11 mouse cellular contexts compared by ENCODE assay signal in genomic region chr4:83166867-83167814, GRCm38 (mm10).
DNase-seq lines count a peak whose midpoint lies in the region; ATAC-seq and TF ChIP-seq lines count a peak whose summit lies in the region.
"Had no signal": no experiment of that assay in that cellular context is flagged by ENCODE, and none has a peak within 500 bp of the region (broad histone marks: within the 10 kb centered on the region; RNA-seq: fewer than 3 reads in every experiment).

No protein-coding gene starts in this region.

- H3K9ac ChIP-seq in embryonic facial prominence, embryonic 14.5 days (ENCODE audit: low read depth, low read length), result no peak overlapping the region
- no peak overlapping the region for H3K9ac ChIP-seq in midbrain, postnatal 0 days (replicated peaks; ENCODE audit: low read length, poor library complexity, severe bottlenecking)
- H3K9ac ChIP-seq in stomach, embryonic 16.5 days (ENCODE audit: low read length), result no peak overlapping the region
- no peak overlapping the region for H3K9ac ChIP-seq in midbrain, embryonic 14.5 days (replicated peaks; ENCODE audit: low read length)
- H3K9ac ChIP-seq: limb, embryonic 13.5 days had no signal

- 0 out of 2 replicates have a peak, but pooled peaks cover 11% of the 10 kb centered on the region for H3K4me1 ChIP-seq in embryonic facial prominence, embryonic 14.5 days (ENCODE audit: control insufficient read depth, insufficient read depth, low read length)
- peaks cover 22% of the 10 kb centered on the region for H3K4me1 ChIP-seq in embryonic facial prominence, embryonic 10.5 days
- H3K4me1 ChIP-seq in midbrain, postnatal 0 days (ENCODE audit: insufficient read depth, low read length), result no peaks in the 10 kb centered on the region
- peaks cover 7% of the 10 kb centered on the region for H3K4me1 ChIP-seq in midbrain, embryonic 10.5 days
- H3K4me1 ChIP-seq in stomach, embryonic 16.5 days (ENCODE audit: control insufficient read depth, insufficient read depth, low read length), result 0 out of 2 replicates have a peak, but pooled peaks cover 3% of the 10 kb centered on the region
- no peaks in the 10 kb centered on the region; the same call in 1 of the 2 replicates for H3K4me1 ChIP-seq in midbrain, embryonic 14.5 days (ENCODE audit: control insufficient read depth, insufficient read depth, low read length)

- H3K4me2 ChIP-seq in embryonic facial prominence, embryonic 14.5 days (ENCODE audit: low read depth, low read length), result no peak overlapping the region
- H3K4me2 ChIP-seq in midbrain, postnatal 0 days (ENCODE audit: low read depth, low read length, poor library complexity, severe bottlenecking), result no peak overlapping the region
- H3K4me2 ChIP-seq in stomach, embryonic 16.5 days (ENCODE audit: low read depth, low read length), result no peak overlapping the region
- no peak overlapping the region for H3K4me2 ChIP-seq in midbrain, embryonic 14.5 days (ENCODE audit: low read length)
- H3K4me2 ChIP-seq: limb, embryonic 13.5 days; midbrain, embryonic 11.5 days had no signal

- peak; percentile 53 for DNase-seq in embryonic facial prominence, embryonic 14.5 days (ENCODE audit: low spot score)
- no peak for DNase-seq in embryonic facial prominence, embryonic 10.5 days (ENCODE audit: low spot score)
- DNase-seq in midbrain, postnatal 0 days (ENCODE audit: low spot score), result peak; percentile 19
- DNase-seq in midbrain, embryonic 10.5 days (ENCODE audit: low spot score), result no peak
- DNase-seq in kidney, postnatal 10 days, result peak; percentile 85
- DNase-seq in midbrain, embryonic 14.5 days, result no peak
- DNase-seq in thymus, postnatal 10 days (ENCODE audit: low spot score in 2 of 2), result no peak

- no peak for TF ChIP-seq CTCF in midbrain, postnatal 0 days (IDR thresholded peaks at IDR 0.05)

- H3K27me3 ChIP-seq in embryonic facial prominence, embryonic 14.5 days (replicated peaks; ENCODE audit: control insufficient read depth, insufficient read depth, low read length), result no peaks in the 10 kb centered on the region
- H3K27me3 ChIP-seq in embryonic facial prominence, embryonic 10.5 days (replicated peaks; ENCODE audit: low read depth, poor library complexity, severe bottlenecking), result no peaks in the 10 kb centered on the region
- no peaks in the 10 kb centered on the region for H3K27me3 ChIP-seq in midbrain, postnatal 0 days (ENCODE audit: insufficient read depth, low read length)
- no peaks in the 10 kb centered on the region for H3K27me3 ChIP-seq in midbrain, embryonic 10.5 days (ENCODE audit: low read depth, poor library complexity, severe bottlenecking)
- H3K27me3 ChIP-seq in stomach, embryonic 16.5 days (ENCODE audit: control insufficient read depth, insufficient read depth, low read length), result no peaks in the 10 kb centered on the region
- H3K27me3 ChIP-seq in midbrain, embryonic 14.5 days (ENCODE audit: control insufficient read depth, insufficient read depth, low read length), result no peaks in the 10 kb centered on the region
- H3K27me3 ChIP-seq: limb, embryonic 13.5 days had no signal

- ATAC-seq in embryonic facial prominence, embryonic 14.5 days (ENCODE audit: low read depth), result no peak
- no peak for ATAC-seq in midbrain, postnatal 0 days (ENCODE audit: low FRiP score)
- ATAC-seq in stomach, embryonic 16.5 days (ENCODE audit: insufficient read depth, low FRiP score), result peak; percentile 10; the same call in 1 of the 2 replicates
- ATAC-seq in midbrain, embryonic 14.5 days (ENCODE audit: low FRiP score, low TSS enrichment), result no peak

- 56% methylated on average over 12 of the region's 12 CpGs for WGBS in embryonic facial prominence, embryonic 14.5 days
- 82% methylated on average over 12 of the region's 12 CpGs for WGBS in embryonic facial prominence, embryonic 10.5 days
- WGBS in midbrain, postnatal 0 days, result 63% methylated on average over 12 of the region's 12 CpGs
- 88% methylated on average over 12 of the region's 12 CpGs for WGBS in midbrain, embryonic 10.5 days
- WGBS in stomach, embryonic 16.5 days, result 35% methylated on average over 12 of the region's 12 CpGs
- 70% methylated on average over 12 of the region's 12 CpGs for WGBS in midbrain, embryonic 14.5 days

- no peaks in the 10 kb centered on the region for H3K9me3 ChIP-seq in embryonic facial prominence, embryonic 14.5 days (ENCODE audit: control insufficient read depth, low read length)
- no peaks in the 10 kb centered on the region for H3K9me3 ChIP-seq in embryonic facial prominence, embryonic 10.5 days
- H3K9me3 ChIP-seq in midbrain, postnatal 0 days (ENCODE audit: low read length), result no peaks in the 10 kb centered on the region
- H3K9me3 ChIP-seq in midbrain, embryonic 10.5 days (replicated peaks), result no peaks in the 10 kb centered on the region
- H3K9me3 ChIP-seq in stomach, embryonic 16.5 days (replicated peaks; ENCODE audit: control insufficient read depth, low read length), result no peaks in the 10 kb centered on the region
- no peaks in the 10 kb centered on the region for H3K9me3 ChIP-seq in midbrain, embryonic 14.5 days (ENCODE audit: control insufficient read depth, low read length)
- H3K9me3 ChIP-seq: limb, embryonic 13.5 days had no signal

- no peak overlapping the region for H3K27ac ChIP-seq in embryonic facial prominence, embryonic 14.5 days (replicated peaks; ENCODE audit: low read depth, low read length)
- H3K27ac ChIP-seq in embryonic facial prominence, embryonic 10.5 days (replicated peaks), result no peak overlapping the region
- no peak overlapping the region for H3K27ac ChIP-seq in midbrain, postnatal 0 days (ENCODE audit: low read depth, low read length)
- no peak overlapping the region for H3K27ac ChIP-seq in midbrain, embryonic 10.5 days (replicated peaks)
- H3K27ac ChIP-seq in stomach, embryonic 16.5 days (ENCODE audit: low read length), result peak overlapping the region; percentile 46
- H3K27ac ChIP-seq in midbrain, embryonic 14.5 days (replicated peaks; ENCODE audit: low read depth, low read length), result no peak overlapping the region
- H3K27ac ChIP-seq: limb, embryonic 13.5 days had no signal

- no peaks in the 10 kb centered on the region for H3K36me3 ChIP-seq in embryonic facial prominence, embryonic 14.5 days (ENCODE audit: control insufficient read depth, insufficient read depth, low read length)
- H3K36me3 ChIP-seq in embryonic facial prominence, embryonic 10.5 days (replicated peaks), result no peaks in the 10 kb centered on the region
- no peaks in the 10 kb centered on the region for H3K36me3 ChIP-seq in midbrain, postnatal 0 days (ENCODE audit: insufficient read depth, low read length)
- H3K36me3 ChIP-seq in midbrain, embryonic 10.5 days, result no peaks in the 10 kb centered on the region
- H3K36me3 ChIP-seq in stomach, embryonic 16.5 days (ENCODE audit: control insufficient read depth, insufficient read depth, low read length), result no peaks in the 10 kb centered on the region
- no peaks in the 10 kb centered on the region for H3K36me3 ChIP-seq in midbrain, embryonic 14.5 days (ENCODE audit: control insufficient read depth, insufficient read depth, low read length)
- H3K36me3 ChIP-seq: G1E; limb, embryonic 13.5 days had no signal

- H3K4me3 ChIP-seq in embryonic facial prominence, embryonic 14.5 days (ENCODE audit: low read depth, low read length), result no peak overlapping the region
- H3K4me3 ChIP-seq in embryonic facial prominence, embryonic 10.5 days, result no peak overlapping the region
- H3K4me3 ChIP-seq in midbrain, postnatal 0 days (ENCODE audit: low read depth, low read length), result no peak overlapping the region
- no peak overlapping the region for H3K4me3 ChIP-seq in midbrain, embryonic 10.5 days
- no peak overlapping the region for H3K4me3 ChIP-seq in stomach, embryonic 16.5 days (replicated peaks; ENCODE audit: low read length)
- H3K4me3 ChIP-seq in midbrain, embryonic 14.5 days (replicated peaks; ENCODE audit: low read depth, low read length), result no peak overlapping the region
- H3K4me3 ChIP-seq: limb, embryonic 13.5 days had no signal

Comparison
In these comparisons a context has a peak if more than half of its experiments do, and no peak if none do; other contexts are left out.
1. DNase-seq: peak in embryonic facial prominence, embryonic 14.5 days (single experiment), midbrain, postnatal 0 days (single experiment) and kidney, postnatal 10 days (single experiment); none in embryonic facial prominence, embryonic 10.5 days (single experiment), midbrain, embryonic 10.5 days (single experiment), midbrain, embryonic 14.5 days (single experiment) and thymus, postnatal 10 days (0 of 2).